Mouse (Mus musculus): ENCODE results near the gene Slc22a1.

- TF ChIP-seq CTCF (conservative IDR thresholded peaks at IDR 0.05 in 1 of 2, IDR thresholded peaks at IDR 0.05 in 1 of 2; ENCODE audit: low read depth in 2 of 2, low read length in 2 of 2) (no peak), MAZ (IDR thresholded peaks at IDR 0.05; ENCODE audit: low read depth, low read length) (no peak), NRF1 (IDR thresholded peaks at IDR 0.05; ENCODE audit: low read depth, low read length) (no peak), ELF1 (IDR thresholded peaks at IDR 0.05; ENCODE audit: low read depth, low read length) (no peak), ETS1 (conservative IDR thresholded peaks at IDR 0.05; ENCODE audit: low read depth, low read length) (no peak), POLR2A (IDR thresholded peaks at IDR 0.05; ENCODE audit: low read depth, low read length) (no peak), JUND (conservative IDR thresholded peaks at IDR 0.05; ENCODE audit: low read depth, low read length) (no peak), UBTF (IDR thresholded peaks at IDR 0.05; ENCODE audit: low read depth, low read length) (no peak), E2F4 (IDR thresholded peaks at IDR 0.05; ENCODE audit: insufficient replicate concordance, low read depth, low read length) (no peak), NELFE (IDR thresholded peaks at IDR 0.05; ENCODE audit: low read depth, low read length) (no peak), IRF4 (IDR thresholded peaks at IDR 0.05; ENCODE audit: low read depth, low read length) (no peak)
These were observed 2.6 kb upstream of the Slc22a1 start for GRCm38 (mm10) chr17:12678261-12678660.

Measured in CH12.LX (cell line).